Mouse (Mus musculus): ENCODE measurements around the gene Cbl. TPM values are rescaled to one million over a fixed set of nuclear protein-coding genes. Genes with fewer than 3 reads are reported as not detected.
A peak's percentile ranks its signal among the peaks of the same experiment; 100 is the strongest.

Cbl gene
- total RNA-seq, 2 experiments from 2014 or later: 40.3 to 89.7 TPM

GRCm38 (mm10) chr9:44191166-44191565 is 42.7 kb downstream of the Cbl start:
- peak; percentile 96 for ATAC-seq (replicated peaks; ENCODE audit: poor library complexity, severe bottlenecking)

GRCm38 (mm10) chr9:44188223-44188622 is 45.6 kb downstream of the Cbl start:
- ATAC-seq (replicated peaks; ENCODE audit: poor library complexity, severe bottlenecking): no peak

GRCm38 (mm10) chr9:44182260-44182659 is 51.6 kb downstream of the Cbl start:
- ATAC-seq (replicated peaks; ENCODE audit: poor library complexity, severe bottlenecking): peak; percentile 57

- ATAC-seq (replicated peaks; ENCODE audit: poor library complexity, severe bottlenecking): 0 out of 2 replicates have a peak, but pooled peaks have one; percentile 8
Measured at GRCm38 (mm10) chr9:44181537-44181936, 52.3 kb downstream of the Cbl start.

- ATAC-seq (replicated peaks; ENCODE audit: poor library complexity, severe bottlenecking): no peak
Measured at GRCm38 (mm10) chr9:44178811-44179210, 55.0 kb downstream of the Cbl start.

GRCm38 (mm10) chr9:44178389-44178788 is 55.5 kb downstream of the Cbl start:
- ATAC-seq (replicated peaks; ENCODE audit: poor library complexity, severe bottlenecking): peak; percentile 29; the same call in 1 of the 2 replicates

- ATAC-seq (replicated peaks; ENCODE audit: poor library complexity, severe bottlenecking): no peak
Measured at GRCm38 (mm10) chr9:44177405-44177804, 56.4 kb downstream of the Cbl start.

- peak; percentile 70 for ATAC-seq (replicated peaks; ENCODE audit: poor library complexity, severe bottlenecking)
Measured at GRCm38 (mm10) chr9:44175957-44176356, 57.9 kb downstream of the Cbl start.

- no peak; the same call in 1 of the 2 replicates for ATAC-seq (replicated peaks; ENCODE audit: poor library complexity, severe bottlenecking)
Measured at GRCm38 (mm10) chr9:44175556-44175955, 58.3 kb downstream of the Cbl start.

GRCm38 (mm10) chr9:44170691-44171151 is 63.1 kb downstream of the Cbl start:
- no peak for ATAC-seq (replicated peaks; ENCODE audit: poor library complexity, severe bottlenecking)

- peak; percentile 17 for ATAC-seq (replicated peaks; ENCODE audit: poor library complexity, severe bottlenecking)
Measured at GRCm38 (mm10) chr9:44168931-44169330, 64.9 kb downstream of the Cbl start.

GRCm38 (mm10) chr9:44159886-44160285 is 74.0 kb downstream of the Cbl start:
- ATAC-seq (replicated peaks; ENCODE audit: poor library complexity, severe bottlenecking): no peak

GRCm38 (mm10) chr9:44147290-44147689 is 86.6 kb downstream of the Cbl start:
- peak; percentile 46; the same call in 1 of the 2 replicates for ATAC-seq (replicated peaks; ENCODE audit: poor library complexity, severe bottlenecking)

GRCm38 (mm10) chr9:44144718-44145060 is 89.2 kb downstream of the Cbl start:
- ATAC-seq (replicated peaks; ENCODE audit: poor library complexity, severe bottlenecking): no peak

- ATAC-seq (replicated peaks; ENCODE audit: poor library complexity, severe bottlenecking): no peak
Measured at GRCm38 (mm10) chr9:44144023-44144717, 89.7 kb downstream of the Cbl start.

- no peak for ATAC-seq (replicated peaks; ENCODE audit: poor library complexity, severe bottlenecking)
Measured at GRCm38 (mm10) chr9:44143421-44143820, 90.4 kb downstream of the Cbl start.

GRCm38 (mm10) chr9:44141951-44142350 is 91.9 kb downstream of the Cbl start:
- no peak for ATAC-seq (replicated peaks; ENCODE audit: poor library complexity, severe bottlenecking)

GRCm38 (mm10) chr9:44137846-44138245 is 96.0 kb downstream of the Cbl start:
- ATAC-seq (replicated peaks; ENCODE audit: poor library complexity, severe bottlenecking): no peak

- no peak for ATAC-seq (replicated peaks; ENCODE audit: poor library complexity, severe bottlenecking)
Measured at GRCm38 (mm10) chr9:44135731-44136411, 98.0 kb downstream of the Cbl start.

- 0 out of 2 replicates have a peak, but pooled peaks have one; percentile 8 for ATAC-seq (replicated peaks; ENCODE audit: poor library complexity, severe bottlenecking)
Measured at GRCm38 (mm10) chr9:44134851-44135730, 98.8 kb downstream of the Cbl start.
